Comparison of ENCODE assay signal across 11 mouse cellular contexts in the genomic region with DNA sequence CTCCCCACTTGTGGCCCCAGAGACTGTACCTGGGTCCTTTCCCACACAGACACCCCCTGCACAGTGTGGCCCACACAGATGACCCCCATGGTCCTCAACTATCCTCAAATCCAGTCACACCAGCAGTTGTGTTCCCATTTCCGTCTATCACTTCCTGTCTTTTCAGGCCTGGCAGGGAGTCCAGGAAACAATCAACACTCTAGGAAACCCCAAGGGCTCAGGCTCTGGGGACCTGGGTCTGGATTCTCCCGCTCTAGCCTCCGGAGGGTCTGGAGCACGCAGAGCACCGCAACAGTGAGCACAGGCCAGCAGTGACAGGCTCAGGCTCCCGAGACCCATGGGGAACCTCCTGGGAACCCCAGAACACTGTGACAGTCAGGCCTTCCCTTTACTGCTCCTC. TPM values are rescaled to one million over a fixed set of nuclear protein-coding genes. Genes with fewer than 3 reads are reported as not detected.
DNase-seq lines count a peak whose midpoint lies in the region; ATAC-seq lines count a peak whose summit lies in the region.
"Had no signal": no experiment of that assay in that cellular context is flagged by ENCODE, and none has a peak within 500 bp of the region (broad histone marks: within the 10 kb centered on the region; RNA-seq: fewer than 3 reads in every experiment).

No protein-coding gene starts in this region.

- H3K9me3 ChIP-seq in hindbrain, embryonic 10.5 days: no peaks in the 10 kb centered on the region
- no peaks in the 10 kb centered on the region for H3K9me3 ChIP-seq in hindbrain, embryonic 16.5 days (ENCODE audit: control insufficient read depth, low read length)
- H3K9me3 ChIP-seq in limb, embryonic 12.5 days: no peaks in the 10 kb centered on the region
- H3K9me3 ChIP-seq: forebrain, embryonic 15.5 days had no signal

- H3K27me3 ChIP-seq in hindbrain, embryonic 10.5 days (ENCODE audit: insufficient read depth, poor library complexity, severe bottlenecking): peaks cover 65% of the 10 kb centered on the region
- H3K27me3 ChIP-seq in hindbrain, embryonic 16.5 days (replicated peaks; ENCODE audit: control insufficient read depth, insufficient read depth, low read length): peaks cover 15% of the 10 kb centered on the region
- no peaks in the 10 kb centered on the region; the same call in 1 of the 2 replicates for H3K27me3 ChIP-seq in limb, embryonic 12.5 days

- peaks cover 91% of the 10 kb centered on the region for H3K4me1 ChIP-seq in hindbrain, embryonic 10.5 days (replicated peaks)
- peaks cover 18% of the 10 kb centered on the region for H3K4me1 ChIP-seq in hindbrain, embryonic 16.5 days (ENCODE audit: control insufficient read depth, insufficient read depth, low read depth, low read length)
- peaks cover 75% of the 10 kb centered on the region for H3K4me1 ChIP-seq in limb, embryonic 12.5 days (replicated peaks)

- DNase-seq in hindbrain, embryonic 10.5 days (ENCODE audit: low spot score): no peak
- DNase-seq in urinary bladder, postnatal 25 days (ENCODE audit: low spot score): peak; percentile 7
- DNase-seq in urinary bladder, adult 2 months (ENCODE audit: low spot score): no peak
- DNase-seq in cerebellum, postnatal 25 days: no peak
- no peak for DNase-seq in ovary, postnatal 36 days (ENCODE audit: low spot score)
- DNase-seq: cerebellum, adult 11 months had no signal

- H3K27ac ChIP-seq in hindbrain, embryonic 10.5 days: 0 out of 2 replicates have a peak overlapping the region, but pooled peaks have one; percentile 18
- H3K27ac ChIP-seq in hindbrain, embryonic 16.5 days (ENCODE audit: low read depth, low read length): no peak overlapping the region
- H3K27ac ChIP-seq in limb, embryonic 12.5 days: 0 out of 2 replicates have a peak overlapping the region, but pooled peaks have one; percentile 99
- H3K27ac ChIP-seq: forebrain, embryonic 15.5 days had no signal

- WGBS in hindbrain, embryonic 10.5 days: 44% methylated on average over 6 of the region's 6 CpGs
- WGBS in hindbrain, embryonic 16.5 days: 53% methylated on average over 6 of the region's 6 CpGs
- WGBS in limb, embryonic 12.5 days: 39% methylated on average over 6 of the region's 6 CpGs

- H3K4me3 ChIP-seq in hindbrain, embryonic 10.5 days: peak overlapping the region; percentile 81; the same call in 1 of the 2 replicates
- H3K4me3 ChIP-seq in hindbrain, embryonic 16.5 days (ENCODE audit: low read length): no peak overlapping the region
- peak overlapping the region; percentile 93 for H3K4me3 ChIP-seq in limb, embryonic 12.5 days (replicated peaks)
- H3K4me3 ChIP-seq: forebrain, embryonic 15.5 days had no signal

- H3K4me2 ChIP-seq in hindbrain, embryonic 16.5 days (ENCODE audit: low read length): no peak overlapping the region
- peak overlapping the region; percentile 91 for H3K4me2 ChIP-seq in limb, embryonic 12.5 days
- H3K4me2 ChIP-seq: forebrain, embryonic 15.5 days had no signal

- ATAC-seq in hindbrain, embryonic 16.5 days: no peak
- no peak for ATAC-seq in limb, embryonic 12.5 days (ENCODE audit: insufficient number of reproducible peaks, insufficient read depth, low FRiP score, low TSS enrichment, low read depth)
- ATAC-seq in megakaryocyte, adult 5-6 weeks (ENCODE audit: poor library complexity, severe bottlenecking): no peak
- ATAC-seq: CD4-positive, CD25-positive, alpha-beta regulatory T cell, adult 4 months; forebrain, embryonic 15.5 days had no signal

- H3K36me3 ChIP-seq in hindbrain, embryonic 10.5 days: no peaks in the 10 kb centered on the region
- H3K36me3 ChIP-seq in hindbrain, embryonic 16.5 days (ENCODE audit: control insufficient read depth, insufficient read depth, low read length): no peaks in the 10 kb centered on the region
- H3K36me3 ChIP-seq in limb, embryonic 12.5 days: no peaks in the 10 kb centered on the region
- H3K36me3 ChIP-seq: forebrain, embryonic 15.5 days had no signal

- H3K9ac ChIP-seq in hindbrain, embryonic 16.5 days (ENCODE audit: low read depth, low read length): no peak overlapping the region
- peak overlapping the region; percentile 97 for H3K9ac ChIP-seq in limb, embryonic 12.5 days (replicated peaks)
- H3K9ac ChIP-seq: forebrain, embryonic 15.5 days had no signal

RNA-seq across cellular contexts. Expression of a gene that starts 2.4 kb away (rescaled TPM):
- 5.5 and 6.1 TPM in 2 replicates for polyA plus RNA-seq in hindbrain, embryonic 10.5 days (2016; fragmentation: Nextera tagmentation; extraction: Ambion mirVana)
- polyA plus RNA-seq in hindbrain, embryonic 16.5 days (2015; fragmentation: Nextera tagmentation; extraction: Ambion mirVana): 1.4 and 2.0 TPM in 2 replicates
- 41.6 and 64.2 TPM in 2 replicates for polyA plus RNA-seq in urinary bladder, adult 2 months (2012; rRNA removed)
- 11.3 and 13.2 TPM in 2 replicates for polyA plus RNA-seq in limb, embryonic 12.5 days (2016; fragmentation: Nextera tagmentation; extraction: Ambion mirVana)
- not detected in 2 replicates for total RNA-seq in megakaryocyte, adult 5-6 weeks (2015)
- not detected in 2 replicates for total RNA-seq in megakaryocyte, adult 5-6 weeks (2017)
- polyA plus RNA-seq: CD4-positive, CD25-positive, alpha-beta regulatory T cell, adult 4 months had no signal

RNA-seq across cellular contexts. Expression of a gene that starts 16.8 kb away (rescaled TPM):
- 2.8 and 4.0 TPM in 2 replicates for polyA plus RNA-seq in hindbrain, embryonic 10.5 days (2016; fragmentation: Nextera tagmentation; extraction: Ambion mirVana)
- 1.5 and 1.6 TPM in 2 replicates for polyA plus RNA-seq in hindbrain, embryonic 16.5 days (2015; fragmentation: Nextera tagmentation; extraction: Ambion mirVana)
- polyA plus RNA-seq in urinary bladder, adult 2 months (2012; rRNA removed): 0.65 and 0.84 TPM in 2 replicates
- polyA plus RNA-seq in limb, embryonic 12.5 days (2016; fragmentation: Nextera tagmentation; extraction: Ambion mirVana): 6.3 and 8.6 TPM in 2 replicates
- total RNA-seq in megakaryocyte, adult 5-6 weeks (2015): not detected in 2 replicates
- total RNA-seq in megakaryocyte, adult 5-6 weeks (2017): not detected in 2 replicates

RNA-seq across cellular contexts. Expression of a gene that starts 19.9 kb away (rescaled TPM):
- 439 and 483 TPM in 2 replicates for polyA plus RNA-seq in hindbrain, embryonic 10.5 days (2016; fragmentation: Nextera tagmentation; extraction: Ambion mirVana)
- 287 and 323 TPM in 2 replicates for polyA plus RNA-seq in hindbrain, embryonic 16.5 days (2015; fragmentation: Nextera tagmentation; extraction: Ambion mirVana)
- 1,892 and 2,281 TPM in 2 replicates for polyA plus RNA-seq in urinary bladder, adult 2 months (2012; rRNA removed)
- 535 and 537 TPM in 2 replicates for polyA plus RNA-seq in limb, embryonic 12.5 days (2016; fragmentation: Nextera tagmentation; extraction: Ambion mirVana)
- total RNA-seq in megakaryocyte, adult 5-6 weeks (2015): 1,429 and 1,585 TPM in 2 replicates
- 468 and 491 TPM in 2 replicates for total RNA-seq in megakaryocyte, adult 5-6 weeks (2017)

RNA-seq across cellular contexts. Expression of a gene that starts 34.9 kb away (rescaled TPM):
- polyA plus RNA-seq in hindbrain, embryonic 10.5 days (2016; fragmentation: Nextera tagmentation; extraction: Ambion mirVana): 32.6 and 32.9 TPM in 2 replicates
- polyA plus RNA-seq in hindbrain, embryonic 16.5 days (2015; fragmentation: Nextera tagmentation; extraction: Ambion mirVana): 25.0 and 25.7 TPM in 2 replicates
- polyA plus RNA-seq in urinary bladder, adult 2 months (2012; rRNA removed): 11.6 and 18.0 TPM in 2 replicates
- 36.5 and 44.5 TPM in 2 replicates for polyA plus RNA-seq in limb, embryonic 12.5 days (2016; fragmentation: Nextera tagmentation; extraction: Ambion mirVana)
- total RNA-seq in megakaryocyte, adult 5-6 weeks (2015): 11.5 and 11.9 TPM in 2 replicates
- total RNA-seq in megakaryocyte, adult 5-6 weeks (2017): 7.5 and 14.3 TPM in 2 replicates
